Mouse (Mus musculus) MEL (cell line): ENCODE results near the gene Tekt2.

Source experiments
- CHD1 ChIP-seq: IDR thresholded peaks from 2 replicates; pipeline ENCODE4 v1.6.1; 2012; ENCODE audit warnings: low read depth, mild to moderate bottlenecking, inconsistent platforms, low read length, improper control_type of control experiment
- CHD2 ChIP-seq: IDR thresholded peaks from 2 replicates; pipeline ENCODE4 v1.6.1; 2011; ENCODE audit warnings: low read length, improper control_type of control experiment
- CTCF ChIP-seq, 3 experiments: IDR thresholded peaks in 2 of 3; conservative IDR thresholded peaks in 1 of 3; 2 replicates each; pipeline ENCODE4 v1.5.1; 2011 to 2012; ENCODE audit warnings: low read length in 3 of 3, low read depth in 2 of 3, mild to moderate bottlenecking in 2 of 3, improper control_type of control experiment in 1 of 3, inconsistent platforms in 1 of 3, mixed read lengths in 1 of 3, moderate library complexity in 1 of 3; ENCODE audit not compliant: control insufficient read depth in 1 of 3, insufficient read depth in 1 of 3, poor library complexity in 1 of 3, severe bottlenecking in 1 of 3
- HCFC1 ChIP-seq: IDR thresholded peaks from 2 replicates; pipeline ENCODE4 v1.6.1; 2012; ENCODE audit warnings: low read depth, mild to moderate bottlenecking, inconsistent platforms, low read length, improper control_type of control experiment, moderate library complexity
- POLR2AphosphoS2 ChIP-seq: IDR thresholded peaks from 2 replicates; pipeline ENCODE4 v1.6.1; 2011; ENCODE audit warnings: low read length, improper control_type of control experiment
- SMC3 ChIP-seq: IDR thresholded peaks from 2 replicates; pipeline ENCODE4 v1.6.1; 2011; ENCODE audit warnings: low read depth, low read length, improper control_type of control experiment
- TAL1 ChIP-seq: IDR thresholded peaks from 2 replicates; pipeline ENCODE4 v1.6.1; 2012; ENCODE audit warnings: mild to moderate bottlenecking, inconsistent platforms, low read length, moderate library complexity, mixed read lengths
- USF2 ChIP-seq, 2 experiments: IDR thresholded peaks; 2 replicates each; pipeline ENCODE4 v1.6.1; 2011 to 2012; ENCODE audit warnings: improper control_type of control experiment in 2 of 2, low read length in 2 of 2, borderline replicate concordance in 1 of 2, inconsistent platforms in 1 of 2, low read depth in 1 of 2, mild to moderate bottlenecking in 1 of 2; ENCODE audit not compliant: insufficient read depth in 1 of 2

DNA sequence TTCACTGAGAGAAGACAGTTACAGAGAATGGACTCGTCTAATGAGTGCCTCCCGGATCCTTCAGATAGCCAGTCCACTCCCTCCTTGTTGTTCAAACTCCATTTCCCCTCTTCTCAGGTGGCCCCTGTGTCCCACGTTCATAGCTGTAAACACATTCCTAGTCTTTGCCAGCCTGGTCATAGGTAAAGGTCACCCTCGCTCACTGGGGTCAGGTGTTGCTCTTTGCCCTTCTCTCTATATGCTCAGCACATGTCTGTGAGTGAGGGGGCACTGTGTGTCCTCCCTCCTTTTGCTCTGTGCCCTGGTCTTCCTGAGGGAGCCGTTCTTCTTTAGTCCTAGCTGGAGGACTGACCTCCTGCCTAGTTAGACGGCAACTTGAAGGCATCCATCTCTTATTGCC, 5.7 kb downstream of the Tekt2 start:
- no peak for TF ChIP-seq USF2 (IDR thresholded peaks at IDR 0.05; ENCODE audit: borderline replicate concordance in 1 of 2, insufficient read depth in 1 of 2, low read depth in 1 of 2, low read length in 2 of 2)
- TF ChIP-seq SMC3, result no peak
- TF ChIP-seq CTCF (IDR thresholded peaks at IDR 0.05 in 2 of 3, conservative IDR thresholded peaks at IDR 0.05 in 1 of 3; ENCODE audit: control insufficient read depth in 1 of 3, insufficient read depth in 1 of 3, low read depth in 2 of 3, low read length in 3 of 3, poor library complexity in 1 of 3, severe bottlenecking in 1 of 3), result no peak
- TF ChIP-seq POLR2AphosphoS2, result no peak
- no peak for TF ChIP-seq TAL1
- no peak for TF ChIP-seq HCFC1
- TF ChIP-seq CHD2, result no peak
- TF ChIP-seq CHD1, result no peak
